Mouse (Mus musculus) liver, adult 2 months (tissue): ENCODE data around the gene Nfkb1. TPM values are rescaled to one million over a fixed set of nuclear protein-coding genes. Genes with fewer than 3 reads are reported as not detected.
A peak's percentile ranks its signal among the peaks of the same experiment; 100 is the strongest.

ENCODE experiments used
- DNase-seq: peaks from one replicate; pipeline ENCODE4 v3.0.0-alpha.2; 2011; ENCODE audit warnings: low read depth, low spot score; ENCODE audit errors: extremely low read depth
- H3K27ac ChIP-seq: fragments of 200-500 bp; replicated peaks from 2 replicates; pipeline ENCODE4 v1.5.1; 2012; ENCODE audit warnings: low read depth, mild to moderate bottlenecking, control low read depth, inconsistent platforms, low read length; ENCODE audit not compliant: insufficient read depth
- H3K27me3 ChIP-seq: fragments of 200-500 bp; 2 replicates; pipeline ENCODE4 v1.6.1; 2012; ENCODE audit warnings: mild to moderate bottlenecking, moderate library complexity, low read length, inconsistent platforms; ENCODE audit not compliant: control insufficient read depth, insufficient read depth
- H3K36me3 ChIP-seq: fragments of 200-500 bp; 2 replicates; pipeline ENCODE4 v1.6.1; 2012; ENCODE audit warnings: low read length, inconsistent platforms; ENCODE audit not compliant: control insufficient read depth, insufficient read depth
- H3K4me1 ChIP-seq: fragments of 200-500 bp; 2 replicates; pipeline ENCODE4 v1.6.1; 2011; ENCODE audit warnings: low read length; ENCODE audit not compliant: control insufficient read depth, insufficient read depth
- H3K4me3 ChIP-seq: fragments of 200-500 bp; 2 replicates; pipeline ENCODE4 v1.5.1; 2011; ENCODE audit warnings: low read depth, mild to moderate bottlenecking, control low read depth, low read length, moderate library complexity; ENCODE audit not compliant: insufficient read depth
- H3K79me2 ChIP-seq: fragments of 200-500 bp; 2 replicates; pipeline ENCODE4 v1.6.1; 2012; ENCODE audit warnings: inconsistent platforms, mild to moderate bottlenecking, low read length, moderate library complexity; ENCODE audit not compliant: control insufficient read depth, insufficient read depth
- H3K9ac ChIP-seq: fragments of 200-500 bp; 2 replicates; pipeline ENCODE4 v1.6.1; 2012; ENCODE audit warnings: low read depth, mild to moderate bottlenecking, control low read depth, inconsistent platforms, low read length
- CTCF ChIP-seq: fragments of 200-500 bp; IDR thresholded peaks from 2 replicates; pipeline ENCODE4 v1.5.1; 2011; ENCODE audit warnings: low read depth, low read length, control low read depth
- POLR2A ChIP-seq: fragments of 200-500 bp; IDR thresholded peaks from 2 replicates; pipeline ENCODE4 v1.6.1; 2011; ENCODE audit warnings: low read length, control low read depth; ENCODE audit not compliant: insufficient read depth; ENCODE audit errors: extremely low read depth
- WGBS: fragments of 180-500 bp; shearing (Covaris S2); methylation state at CpG from one replicate; pipeline ENCODE4 v1.1.7; 2018; 5-methylcytosine and 5-hydroxymethylcytosine counted together
- polyA plus RNA-seq: library from polyadenylated mRNA; depleted of rRNA; stranded (reverse); fragments of >200 nt; gene quantifications from 2 replicates; pipeline ENCODE4 v1.2.3, GENCODE M21; 2012; rRNA removed
- total RNA-seq: library from RNA; depleted of rRNA; stranded (reverse); fragments of >200 nt; gene quantifications from 2 replicates; pipeline ENCODE4 v1.2.3, GENCODE M21; 2014; rRNA removed

Gene Nfkb1
- total RNA-seq (19.5 and 24.8 TPM in 2 replicates), polyA plus RNA-seq (21.2 and 24.5 TPM in 2 replicates)

DNA sequence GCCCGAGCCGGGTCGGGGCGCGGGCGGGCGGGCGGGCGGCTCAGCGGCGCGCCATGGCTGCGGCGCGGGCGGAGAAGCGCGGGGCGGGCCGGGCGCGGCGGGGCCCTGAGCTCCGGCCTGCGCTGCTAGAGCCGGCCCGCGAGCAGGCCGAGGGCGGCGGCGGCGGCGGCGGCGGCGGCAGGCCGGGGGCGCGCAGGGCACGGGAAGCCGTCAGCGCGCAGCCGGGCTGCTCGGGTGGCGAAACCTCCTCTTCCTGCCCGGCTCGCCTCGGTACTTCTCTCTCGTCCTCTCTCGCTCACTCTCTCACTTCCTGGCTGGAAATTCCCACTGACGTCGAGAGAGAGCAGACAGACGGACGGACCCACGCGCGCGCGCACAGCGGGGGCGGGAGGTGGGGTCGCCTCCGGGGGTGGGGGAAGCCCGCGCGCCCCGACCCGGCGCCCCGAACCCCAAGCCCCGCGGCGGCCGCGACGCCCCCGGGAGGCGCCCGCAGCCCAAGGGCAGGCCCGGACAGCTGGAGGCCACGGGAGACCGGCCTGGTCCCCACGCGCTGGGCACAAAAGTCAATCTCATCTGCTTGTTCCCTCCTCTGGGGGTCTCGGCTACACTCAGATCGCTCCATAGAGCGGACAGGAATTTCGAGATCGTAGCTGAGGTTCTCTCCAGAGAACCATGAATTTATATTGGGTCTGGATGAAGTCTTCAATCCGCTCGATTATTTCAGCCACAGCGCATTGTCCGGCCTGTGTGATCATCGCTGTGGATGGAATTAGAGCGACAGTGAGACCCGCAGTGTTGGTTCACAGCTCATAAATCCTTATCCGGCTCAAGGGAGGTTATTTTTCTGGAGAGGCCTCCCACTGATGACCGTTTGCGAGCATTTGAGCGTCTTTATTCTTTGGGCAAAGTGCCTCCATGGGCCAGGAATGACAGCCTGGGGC is at the start of gene Nfkb1:
Nfkb1 (minus strand) TSS at position 357 of the 941 bp plus-strand sequence.
- Histone ChIP-seq H3K27ac (peak within 1 kb of the TSS; percentile 81), H3K9ac (peak within 1 kb of the TSS; percentile 91), H3K79me2 (peaks cover 18% of the 10 kb centered on the region; the same call in 1 of the 2 replicates), H3K36me3 (no peaks in the 10 kb centered on the region), H3K27me3 (no peaks in the 10 kb centered on the region), H3K4me3 (peak within 1 kb of the TSS; percentile 88), H3K4me1 (peaks cover 6% of the 10 kb centered on the region)
- 15% methylated on average over 91 of the region's 102 CpGs for WGBS
- DNase-seq = peak; percentile 48
- TF ChIP-seq CTCF (no peak), POLR2A (no peak)

- no peaks in the 10 kb centered on the region for H3K4me1 ChIP-seq
- H3K4me3 ChIP-seq = no peak overlapping the region
- no peak for TF ChIP-seq CTCF
- TF ChIP-seq POLR2A = no peak
- WGBS = 64% methylated on average over 8 of the region's 8 CpGs
- peak; percentile 51 for DNase-seq
- H3K36me3 ChIP-seq = no peaks in the 10 kb centered on the region
- no peak overlapping the region for H3K27ac ChIP-seq
- H3K27me3 ChIP-seq = no peaks in the 10 kb centered on the region
- H3K79me2 ChIP-seq = no peaks in the 10 kb centered on the region
- H3K9ac ChIP-seq = no peak overlapping the region
Measured at GRCm38 (mm10) chr3:135740711-135741110, 49.4 kb upstream of the Nfkb1 start.

- H3K36me3 ChIP-seq = no peaks in the 10 kb centered on the region
- no peak overlapping the region for H3K27ac ChIP-seq
- WGBS = 34% methylated on average over 1 of the region's 1 CpGs
- H3K27me3 ChIP-seq = no peaks in the 10 kb centered on the region
- peak; percentile 61 for DNase-seq
- H3K9ac ChIP-seq = no peak overlapping the region
- TF ChIP-seq POLR2A = no peak
- no peak for TF ChIP-seq CTCF
- H3K4me1 ChIP-seq = no peaks in the 10 kb centered on the region; the same call in 1 of the 2 replicates
- no peak overlapping the region for H3K4me3 ChIP-seq
- H3K79me2 ChIP-seq = no peaks in the 10 kb centered on the region
Measured at GRCm38 (mm10) chr3:135734736-135735135, 43.4 kb upstream of the Nfkb1 start.

DNA sequence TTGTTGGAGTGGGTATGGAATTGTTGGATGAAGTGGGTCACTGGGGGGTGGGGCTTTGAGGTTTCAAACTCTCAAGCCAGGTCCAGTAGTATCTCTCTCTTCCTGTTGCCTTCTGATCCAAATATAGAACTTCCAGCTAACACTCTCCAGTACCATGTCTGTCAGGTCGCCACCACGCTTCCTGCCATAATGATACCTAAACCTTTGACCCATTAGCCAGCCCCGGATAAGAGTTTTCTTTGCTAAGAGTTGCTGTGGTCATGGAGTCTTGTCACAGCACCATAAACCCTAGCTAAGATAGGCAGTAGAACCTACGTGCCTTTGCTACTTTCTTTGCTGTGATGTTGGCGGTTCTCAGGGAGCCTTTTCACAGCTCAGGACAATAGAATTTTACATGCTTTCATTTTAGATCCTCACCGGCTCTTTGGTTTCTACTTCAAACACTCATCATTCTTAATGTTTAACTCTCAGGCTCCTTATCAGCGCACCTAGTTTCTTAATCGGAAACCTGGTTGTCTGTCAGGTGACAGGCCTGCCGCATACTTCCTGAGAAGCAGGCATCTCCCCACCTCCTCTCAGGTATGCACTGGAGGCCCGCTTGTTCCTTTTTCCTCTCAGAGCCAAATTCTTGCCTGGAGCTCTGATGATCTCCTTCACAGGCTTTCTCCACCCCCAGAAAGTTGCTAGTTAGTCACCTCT is 41.5 kb upstream of the Nfkb1 start:
- Histone ChIP-seq H3K4me3 (no peak overlapping the region), H3K27me3 (no peaks in the 10 kb centered on the region), H3K9ac (no peak overlapping the region), H3K36me3 (no peaks in the 10 kb centered on the region), H3K4me1 (no peaks in the 10 kb centered on the region; the same call in 1 of the 2 replicates), H3K79me2 (no peaks in the 10 kb centered on the region), H3K27ac (no peak overlapping the region)
- WGBS = 79% methylated on average over 10 of the region's 10 CpGs
- DNase-seq = no peak
- TF ChIP-seq POLR2A (no peak), CTCF (no peak)

GRCm38 (mm10) chr3:135731292-135732047 is 40.1 kb upstream of the Nfkb1 start:
- DNase-seq = peak; percentile 87
- Histone ChIP-seq H3K36me3 (no peaks in the 10 kb centered on the region), H3K27me3 (no peaks in the 10 kb centered on the region), H3K9ac (no peak overlapping the region), H3K4me3 (no peak overlapping the region), H3K79me2 (no peaks in the 10 kb centered on the region), H3K4me1 (no peaks in the 10 kb centered on the region; the same call in 1 of the 2 replicates), H3K27ac (no peak overlapping the region)
- WGBS = 26% methylated on average over 17 of the region's 17 CpGs
- TF ChIP-seq CTCF (peak; percentile 44), POLR2A (no peak)
